Mouse (Mus musculus) E14TG2a.4 (cell line): ENCODE measurements around the gene Mia3.
A peak's percentile ranks its signal among the peaks of the same experiment; 100 is the strongest.
"Not testable (repeated sequence)": the region's sequence is repeated elsewhere in the genome, so short reads cannot be mapped to it uniquely, and the experiment has no call there.

Source experiments
- H3K27me3 ChIP-seq: 2 replicates; pipeline ENCODE4 v1.6.1; 2014; ENCODE audit warnings: low read length, control low read depth; ENCODE audit not compliant: insufficient read depth
- H3K36me3 ChIP-seq: 2 replicates; pipeline ENCODE4 v1.6.1; 2014; ENCODE audit warnings: low read length, control low read depth; ENCODE audit not compliant: insufficient read depth
- H3K4me1 ChIP-seq: replicated peaks from 2 replicates; pipeline ENCODE4 v1.6.1; 2014; ENCODE audit warnings: low read depth, low read length, control low read depth
- H3K4me3 ChIP-seq: replicated peaks from 2 replicates; pipeline ENCODE4 v1.5.1; 2014; ENCODE audit warnings: mild to moderate bottlenecking, low read length
- H3K9me3 ChIP-seq: 2 replicates; pipeline ENCODE4 v1.6.1; 2014; ENCODE audit warnings: low read length, control low read depth
- CTCF ChIP-seq: conservative IDR thresholded peaks from 2 replicates; pipeline ENCODE4 v1.5.1; 2014; ENCODE audit warnings: low read length
- NANOG ChIP-seq: IDR thresholded peaks from 2 replicates; pipeline ENCODE4 v1.6.1; 2014; ENCODE audit warnings: borderline replicate concordance, low read length, mixed read lengths
- POU5F1 ChIP-seq: IDR thresholded peaks from 2 replicates; pipeline ENCODE4 v1.6.1; 2014; ENCODE audit warnings: low read length, borderline replicate concordance

Mia3 gene

GRCm38 (mm10) chr1:183320708-183321107, 48.6 kb downstream of the Mia3 start:
- Histone ChIP-seq H3K4me3 (no peak overlapping the region), H3K27me3 (no peaks in the 10 kb centered on the region), H3K9me3 (no peaks in the 10 kb centered on the region), H3K36me3 (peaks cover 79% of the 10 kb centered on the region), H3K4me1 (peaks cover 14% of the 10 kb centered on the region)
- TF ChIP-seq CTCF, result no peak
- TF ChIP-seq NANOG, result no peak
- TF ChIP-seq POU5F1, result no peak

DNA sequence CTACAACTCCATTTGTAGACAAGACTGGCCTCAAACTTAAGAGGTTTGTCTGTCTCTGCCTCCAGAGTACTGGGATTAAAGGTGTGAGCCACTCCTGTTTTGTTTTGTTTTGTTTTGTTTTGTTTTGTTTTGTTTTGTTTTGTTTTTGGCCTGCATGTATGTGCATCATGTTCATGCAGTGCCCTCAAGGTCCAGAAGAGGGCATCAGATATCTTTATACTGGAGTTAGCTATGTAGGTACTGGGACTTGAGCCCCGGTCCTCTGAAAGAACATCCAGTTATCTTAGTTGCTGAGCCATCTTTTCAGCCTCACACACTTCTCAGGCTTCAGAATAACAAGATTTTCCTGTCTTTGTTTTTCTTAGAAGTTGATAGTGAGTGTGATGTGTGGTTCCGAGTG, 53.6 kb downstream of the Mia3 start:
- H3K36me3 ChIP-seq, result peaks cover 83% of the 10 kb centered on the region
- no peaks in the 10 kb centered on the region for H3K27me3 ChIP-seq
- no peak for TF ChIP-seq POU5F1
- no peak for TF ChIP-seq NANOG
- peak; percentile 43 for TF ChIP-seq CTCF
- H3K4me1 ChIP-seq, result no peaks in the 10 kb centered on the region
- H3K4me3 ChIP-seq, result no peak overlapping the region
- H3K9me3 ChIP-seq, result no peaks in the 10 kb centered on the region

GRCm38 (mm10) chr1:183312076-183312475, 57.3 kb downstream of the Mia3 start:
- TF ChIP-seq NANOG (no peak), CTCF (no peak), POU5F1 (no peak)
- no peak overlapping the region for H3K4me3 ChIP-seq
- no peaks in the 10 kb centered on the region for H3K9me3 ChIP-seq
- H3K4me1 ChIP-seq, result no peaks in the 10 kb centered on the region
- peaks cover 70% of the 10 kb centered on the region for H3K36me3 ChIP-seq
- no peaks in the 10 kb centered on the region for H3K27me3 ChIP-seq

GRCm38 (mm10) chr1:183309601-183310000, 59.8 kb downstream of the Mia3 start:
- not testable (repeated sequence) for H3K4me3 ChIP-seq, H3K27me3 ChIP-seq, H3K4me1 ChIP-seq, H3K9me3 ChIP-seq
- H3K36me3 ChIP-seq, result peaks cover 52% of the 10 kb centered on the region

- H3K4me1 ChIP-seq, result no peaks in the 10 kb centered on the region
- TF ChIP-seq POU5F1 (no peak), NANOG (no peak), CTCF (no peak)
- H3K9me3 ChIP-seq, result no peaks in the 10 kb centered on the region
- H3K4me3 ChIP-seq, result no peak overlapping the region
- H3K36me3 ChIP-seq, result peaks cover 41% of the 10 kb centered on the region
- H3K27me3 ChIP-seq, result no peaks in the 10 kb centered on the region
These were observed 60.9 kb downstream of the Mia3 start for GRCm38 (mm10) chr1:183308476-183308875.

- Histone ChIP-seq H3K27me3 (no peaks in the 10 kb centered on the region), H3K4me3 (no peak overlapping the region), H3K36me3 (peaks cover 32% of the 10 kb centered on the region), H3K9me3 (no peaks in the 10 kb centered on the region), H3K4me1 (no peaks in the 10 kb centered on the region)
- TF ChIP-seq POU5F1, result no peak
- no peak for TF ChIP-seq NANOG
- TF ChIP-seq CTCF, result no peak
These were observed 61.8 kb downstream of the Mia3 start for GRCm38 (mm10) chr1:183307555-183307954.

- Histone ChIP-seq H3K4me1 (peaks cover 7% of the 10 kb centered on the region; the same call in 1 of the 2 replicates), H3K9me3 (no peaks in the 10 kb centered on the region), H3K27me3 (no peaks in the 10 kb centered on the region), H3K4me3 (no peak overlapping the region), H3K36me3 (peaks cover under 1% of the 10 kb centered on the region; the same call in 1 of the 2 replicates)
- TF ChIP-seq POU5F1 (no peak), CTCF (no peak), NANOG (no peak)
These were observed 70.2 kb downstream of the Mia3 start for GRCm38 (mm10) chr1:183299161-183299560.

- TF ChIP-seq NANOG (no peak), CTCF (no peak), POU5F1 (no peak)
- H3K9me3 ChIP-seq, result no peaks in the 10 kb centered on the region
These were observed 71.4 kb downstream of the Mia3 start for GRCm38 (mm10) chr1:183297886-183298489.

DNA sequence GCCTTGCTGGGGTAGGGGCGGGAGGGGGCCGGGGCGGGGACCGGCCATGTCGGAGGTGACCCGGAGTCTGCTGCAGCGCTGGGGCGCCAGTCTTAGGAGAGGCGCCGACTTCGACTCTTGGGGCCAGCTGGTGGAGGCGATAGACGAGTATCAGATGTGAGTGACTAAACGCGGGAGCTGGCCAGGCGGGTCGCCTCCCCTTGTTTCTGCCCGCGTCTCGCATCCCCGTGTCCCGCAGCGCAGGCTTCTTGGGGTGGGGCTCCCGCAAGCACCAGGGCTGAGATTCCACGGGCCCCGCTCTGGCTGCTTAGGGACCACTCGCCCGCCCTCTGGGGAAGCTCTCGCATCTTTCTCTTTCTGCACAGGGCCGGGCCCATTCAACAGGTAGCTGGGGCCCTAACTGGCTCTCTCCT, 71.9 kb downstream of the Mia3 start:
- Histone ChIP-seq H3K27me3 (no peaks in the 10 kb centered on the region), H3K36me3 (peaks cover 17% of the 10 kb centered on the region), H3K4me1 (peaks cover 12% of the 10 kb centered on the region; the same call in 1 of the 2 replicates), H3K4me3 (peak overlapping the region; percentile 84), H3K9me3 (no peaks in the 10 kb centered on the region)
- TF ChIP-seq POU5F1 (no peak), NANOG (no peak), CTCF (no peak)

More at GRCm38 (mm10) chr1:183297886-183298489, 71.4 kb downstream of the Mia3 start:
- Histone ChIP-seq H3K27me3 (no peaks in the 10 kb centered on the region), H3K4me3 (peak overlapping the region; percentile 84), H3K4me1 (peaks cover 12% of the 10 kb centered on the region; the same call in 1 of the 2 replicates), H3K36me3 (peaks cover 12% of the 10 kb centered on the region)
